18 mouse cellular contexts compared by ENCODE assay signal in the genomic region with DNA sequence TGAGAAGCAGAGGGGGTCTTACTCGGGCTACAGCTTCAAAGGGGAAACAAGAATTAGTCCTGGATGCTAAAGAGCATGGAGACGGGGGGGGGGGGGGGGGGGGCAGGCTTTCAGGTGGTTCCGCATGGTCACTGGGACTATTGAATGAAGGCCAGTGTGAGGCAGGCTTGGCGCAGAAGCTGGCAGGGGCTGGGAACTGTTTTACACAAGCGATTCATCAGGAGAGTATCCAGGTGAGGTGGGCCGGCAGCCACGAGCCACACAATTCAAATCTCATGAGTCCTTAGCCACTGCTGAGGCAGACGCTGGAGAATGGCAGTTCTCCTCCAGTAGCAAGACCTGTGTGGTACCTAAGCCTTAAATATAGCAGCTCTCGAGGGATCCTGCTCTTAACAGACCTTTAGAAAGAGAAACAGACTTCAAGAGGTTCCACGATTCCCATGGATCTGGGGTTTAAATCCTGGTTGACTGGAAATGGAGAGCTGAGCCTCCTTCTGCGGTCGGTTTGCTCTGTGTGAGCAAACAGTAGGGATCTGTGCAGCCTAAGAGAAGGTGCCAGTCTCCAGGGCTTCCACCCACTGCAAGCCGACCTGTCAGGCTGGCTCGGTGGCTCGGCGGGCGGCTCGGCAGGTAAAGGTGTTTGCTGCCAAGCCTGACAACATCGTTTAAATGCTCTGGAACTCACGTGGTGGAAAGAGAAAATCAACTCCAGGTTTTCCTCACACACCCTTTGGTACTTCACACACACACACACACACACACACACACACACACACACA. TPM values are rescaled to one million over a fixed set of nuclear protein-coding genes. Genes with fewer than 3 reads are reported as not detected.
DNase-seq lines count a peak whose midpoint lies in the region; ATAC-seq and TF ChIP-seq lines count a peak whose summit lies in the region.
"Had no signal": no experiment of that assay in that cellular context is flagged by ENCODE, and none has a peak within 500 bp of the region (broad histone marks: within the 10 kb centered on the region; RNA-seq: fewer than 3 reads in every experiment).

No protein-coding gene starts in this region.

- H3K9ac ChIP-seq in stomach, embryonic 15.5 days = no peak overlapping the region
- H3K9ac ChIP-seq: heart, embryonic 12.5 days; hindbrain, embryonic 15.5 days; limb, embryonic 13.5 days; liver, embryonic 14.5 days; midbrain, embryonic 15.5 days had no signal

- no peak overlapping the region for H3K27ac ChIP-seq in cerebellum, adult 2 months (ENCODE audit: insufficient read depth, low read length)
- H3K27ac ChIP-seq in stomach, embryonic 15.5 days = no peak overlapping the region; the same call in 1 of the 2 replicates
- H3K27ac ChIP-seq: hindbrain, embryonic 15.5 days; limb, embryonic 13.5 days; liver, embryonic 14.5 days; midbrain, embryonic 15.5 days had no signal

- peak overlapping the region; percentile 23 for H3K4me2 ChIP-seq in stomach, embryonic 15.5 days
- H3K4me2 ChIP-seq: heart, embryonic 12.5 days; hindbrain, embryonic 15.5 days; limb, embryonic 13.5 days; midbrain, embryonic 15.5 days had no signal

- TF ChIP-seq CTCF in cerebellum, adult 2 months (IDR thresholded peaks at IDR 0.05; ENCODE audit: borderline replicate concordance, insufficient read depth, low read depth, low read length) = no peak

- 16% methylated on average over 20 of the region's 20 CpGs for WGBS in cerebellum, adult 2 months
- WGBS in stomach, embryonic 15.5 days = 49% methylated on average over 19 of the region's 20 CpGs

- TF ChIP-seq POLR2A in cerebellum, adult 2 months (IDR thresholded peaks at IDR 0.05; ENCODE audit: borderline replicate concordance, insufficient read depth, low read length) = no peak

- no peaks in the 10 kb centered on the region for H3K9me3 ChIP-seq in stomach, embryonic 15.5 days
- H3K9me3 ChIP-seq: G1E; heart, embryonic 12.5 days; hindbrain, embryonic 15.5 days; limb, embryonic 13.5 days; midbrain, embryonic 15.5 days had no signal

- no peaks in the 10 kb centered on the region for H3K27me3 ChIP-seq in cerebellum, adult 2 months (ENCODE audit: control insufficient read depth, insufficient read depth, low read length)
- H3K27me3 ChIP-seq in stomach, embryonic 15.5 days (replicated peaks) = no peaks in the 10 kb centered on the region
- H3K27me3 ChIP-seq: hindbrain, embryonic 15.5 days; limb, embryonic 13.5 days; midbrain, embryonic 15.5 days had no signal

- ATAC-seq in cerebellum, adult (ENCODE audit: insufficient number of reproducible peaks, low FRiP score, low TSS enrichment) = no peak
- ATAC-seq in stomach, embryonic 15.5 days (ENCODE audit: insufficient read depth, low FRiP score, low read depth) = no peak
- no peak for ATAC-seq in inflammation-experienced regulatory T-cells, adult 6 months
- ATAC-seq: forebrain, embryonic 16.5 days; midbrain, embryonic 15.5 days had no signal

- DNase-seq in cerebellum, adult 2 months = peak; percentile 34 to 46
- peak; percentile 25 to 51 for DNase-seq in lung, adult 18-20 months
- no peak for DNase-seq in lung, postnatal 25 days (ENCODE audit: low spot score)
- DNase-seq in cerebellum, postnatal 25 days = peak; percentile 44 to 63
- DNase-seq: kidney, adult 18-20 months; retina, postnatal 1 day; right cerebral cortex, postnatal 4 days; thymus, adult 18-20 months had no signal

- no peaks in the 10 kb centered on the region; the same call in 1 of the 2 replicates for H3K4me1 ChIP-seq in cerebellum, adult 2 months (ENCODE audit: control insufficient read depth, insufficient read depth, low read length)
- H3K4me1 ChIP-seq in stomach, embryonic 15.5 days = no peaks in the 10 kb centered on the region
- H3K4me1 ChIP-seq: heart, embryonic 12.5 days; hindbrain, embryonic 15.5 days; limb, embryonic 13.5 days; midbrain, embryonic 15.5 days had no signal

- no peak overlapping the region for H3K4me3 ChIP-seq in cerebellum, adult 2 months (replicated peaks; ENCODE audit: insufficient read depth, low read depth, low read length)
- H3K4me3 ChIP-seq in stomach, embryonic 15.5 days (replicated peaks) = no peak overlapping the region
- H3K4me3 ChIP-seq: heart, embryonic 12.5 days; hindbrain, embryonic 15.5 days; limb, embryonic 13.5 days; midbrain, embryonic 15.5 days had no signal

- no peaks in the 10 kb centered on the region for H3K36me3 ChIP-seq in stomach, embryonic 15.5 days
- H3K36me3 ChIP-seq: G1E; heart, embryonic 12.5 days; hindbrain, embryonic 15.5 days; limb, embryonic 13.5 days; midbrain, embryonic 15.5 days had no signal

RNA-seq across cellular contexts. Expression of a gene that starts 19.6 kb away (rescaled TPM):
- polyA plus RNA-seq in cerebellum, adult 2 months (2012; rRNA removed) = 10.9 and 11.0 TPM in 2 replicates
- 14.9 and 15.8 TPM in 2 replicates for polyA plus RNA-seq in stomach, embryonic 15.5 days (2015; fragmentation: Nextera tagmentation; extraction: Ambion mirVana)
- polyA plus RNA-seq in inflammation-experienced regulatory T-cells, adult 6 months (2017; shearing (Covaris generic)) = 1 to 10 TPM; 1.8 to 5.1 (median 4.4) TPM
